Mouse (Mus musculus) natural killer cell, adult 2 months (primary cell): ENCODE measurements around the gene Wdr83.
A peak's percentile ranks its signal among the peaks of the same experiment; 100 is the strongest.
"Not testable (repeated sequence)": the region's sequence is repeated elsewhere in the genome, so short reads cannot be mapped to it uniquely, and the experiment has no call there.

Source experiments
- DNase-seq, 2 experiments: peaks; one replicate each; pipeline ENCODE4 v3.0.0; 2022; ENCODE audit warnings: low spot score in 2 of 2

The Wdr83 gene

DNA sequence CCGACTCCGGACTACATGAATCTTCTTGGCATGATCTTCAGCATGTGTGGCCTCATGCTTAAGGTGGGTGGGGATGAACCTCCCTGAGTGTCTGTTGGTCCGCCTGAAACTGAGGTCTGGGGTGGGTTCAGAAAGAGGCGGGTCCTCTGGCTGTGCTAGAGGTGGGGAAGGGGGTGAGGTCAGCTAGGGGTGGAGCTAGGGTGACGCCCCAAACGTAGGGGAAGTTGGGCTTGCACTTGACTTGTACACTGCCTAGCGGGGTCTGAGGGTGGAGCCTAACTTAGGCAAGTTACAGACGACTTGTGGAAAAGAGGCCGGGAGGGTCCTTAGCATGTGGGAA is at the start of gene Wdr83:
Gene Wdr83, minus strand, starts transcription at position 91 of the 340 bp plus-strand sequence.
- peak; percentile 40 to 70 for DNase-seq

GRCm38 (mm10) chr8:85123691-85124090 is 42.6 kb upstream of the Wdr83 start:
- DNase-seq, result no peak

DNA sequence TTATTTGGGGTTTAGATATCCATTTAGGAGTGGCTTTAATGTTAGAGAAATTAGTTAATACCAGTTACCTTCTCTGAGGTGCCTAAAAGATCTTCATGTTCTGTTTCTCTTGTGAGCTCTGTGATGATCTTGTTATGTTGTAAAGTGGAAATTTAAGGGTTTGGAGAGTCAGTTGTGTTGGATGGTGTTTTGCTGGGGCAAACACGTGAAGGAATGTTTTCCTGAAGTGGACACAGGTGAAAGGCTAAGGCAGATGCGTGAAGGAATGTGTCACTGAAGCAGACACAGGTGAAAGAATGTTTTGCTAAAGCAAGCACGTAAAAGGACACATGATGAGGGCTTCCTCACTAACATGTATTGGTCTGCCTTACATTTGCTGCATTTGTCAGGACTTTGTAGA is 41.9 kb upstream of the Wdr83 start, which contains the start of gene Zfp791:
Gene Zfp791, minus strand, starts transcription at position 101 of the 400 bp plus-strand sequence.
- DNase-seq, result no peak

DNA sequence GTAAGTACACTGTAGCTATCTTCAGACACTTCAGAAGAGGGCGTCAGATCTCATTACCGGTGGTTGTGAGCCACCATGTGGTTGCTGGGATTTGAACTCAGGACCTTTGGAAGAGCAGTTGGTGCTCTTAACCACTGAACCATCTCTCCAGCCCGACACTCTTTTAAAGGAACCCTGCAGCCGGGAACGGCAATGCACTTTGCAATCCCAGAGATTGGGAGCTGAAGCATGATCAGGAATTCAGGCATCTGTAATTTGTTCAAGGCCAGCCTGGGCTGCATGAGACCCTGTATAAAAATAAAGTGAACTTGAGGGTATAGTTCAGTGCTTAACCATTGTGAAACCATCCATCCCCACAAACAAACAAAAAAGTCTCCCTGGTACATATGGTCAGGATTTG is 39.1 kb upstream of the Wdr83 start:
- not testable (repeated sequence) for DNase-seq

GRCm38 (mm10) chr8:85119052-85119981 is 38.2 kb upstream of the Wdr83 start:
- DNase-seq, result peak; percentile 30 to 42

DNA sequence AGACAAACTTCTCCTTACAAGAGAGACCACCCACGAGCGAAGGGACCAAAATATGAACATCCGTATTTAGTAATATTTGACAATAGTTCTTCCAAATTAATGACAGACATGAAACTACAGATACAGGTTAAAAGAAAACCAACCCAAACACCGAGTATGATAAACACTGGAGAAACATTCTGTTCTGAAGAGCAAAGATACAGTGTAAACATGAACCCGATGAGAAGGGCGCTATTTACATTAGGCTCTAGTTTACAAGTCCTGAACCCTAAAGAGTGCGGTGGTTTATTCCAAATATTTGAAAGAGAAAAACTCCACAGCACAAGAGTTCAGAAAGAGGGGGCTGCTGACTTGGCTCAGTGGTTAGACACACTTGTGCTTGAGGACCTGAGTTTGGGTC is 35.9 kb upstream of the Wdr83 start:
- no peak for DNase-seq

- no peak for DNase-seq
Observed at GRCm38 (mm10) chr8:85115501-85115900, 34.4 kb upstream of the Wdr83 start.

GRCm38 (mm10) chr8:85113241-85113640 is 32.1 kb upstream of the Wdr83 start:
- no peak for DNase-seq

GRCm38 (mm10) chr8:85100076-85100665 is 19.1 kb upstream of the Wdr83 start:
- no peak for DNase-seq

DNA sequence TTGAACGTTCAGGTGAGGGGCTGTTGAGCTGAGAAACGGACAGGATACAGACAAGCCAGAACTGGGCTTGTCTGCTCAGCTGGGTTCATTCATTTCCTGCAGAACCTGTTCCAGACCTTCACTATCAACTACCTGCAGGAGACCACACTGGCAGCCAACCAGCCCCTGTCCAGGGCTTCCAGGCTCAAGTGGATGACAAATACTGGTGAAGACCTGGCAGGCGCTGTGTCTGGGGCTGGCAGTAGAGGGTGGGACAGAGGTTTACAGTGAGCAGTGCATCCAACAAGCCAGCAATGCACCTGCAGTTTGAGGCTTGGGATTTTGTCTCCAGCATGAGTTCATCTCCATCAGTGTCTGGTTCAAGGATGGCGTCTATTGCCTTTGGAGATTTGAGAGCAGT is 15.7 kb upstream of the Wdr83 start:
- no peak for DNase-seq

GRCm38 (mm10) chr8:85096196-85096595 is 15.1 kb upstream of the Wdr83 start:
- DNase-seq, result no peak

DNA sequence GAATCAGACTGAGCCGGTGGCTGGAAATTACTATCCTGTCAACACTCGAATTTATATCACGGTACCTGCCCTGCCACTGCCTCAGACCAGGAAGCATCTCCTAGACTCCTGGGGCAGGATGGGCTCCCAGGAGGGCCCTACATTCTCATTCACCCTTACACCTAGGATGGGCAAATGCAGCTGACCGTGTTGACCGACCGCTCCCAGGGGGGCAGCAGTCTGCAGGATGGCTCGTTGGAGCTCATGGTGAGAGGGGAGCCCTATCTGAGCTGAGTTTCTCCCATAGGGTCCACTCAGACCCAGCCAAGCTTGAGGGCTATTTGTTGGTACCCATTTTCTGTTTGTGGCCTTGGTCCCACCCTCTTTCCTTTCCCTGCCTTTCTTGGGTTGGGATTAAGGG is 14.5 kb upstream of the Wdr83 start:
- DNase-seq, result no peak

GRCm38 (mm10) chr8:85095051-85095450 is 13.9 kb upstream of the Wdr83 start:
- no peak for DNase-seq

DNA sequence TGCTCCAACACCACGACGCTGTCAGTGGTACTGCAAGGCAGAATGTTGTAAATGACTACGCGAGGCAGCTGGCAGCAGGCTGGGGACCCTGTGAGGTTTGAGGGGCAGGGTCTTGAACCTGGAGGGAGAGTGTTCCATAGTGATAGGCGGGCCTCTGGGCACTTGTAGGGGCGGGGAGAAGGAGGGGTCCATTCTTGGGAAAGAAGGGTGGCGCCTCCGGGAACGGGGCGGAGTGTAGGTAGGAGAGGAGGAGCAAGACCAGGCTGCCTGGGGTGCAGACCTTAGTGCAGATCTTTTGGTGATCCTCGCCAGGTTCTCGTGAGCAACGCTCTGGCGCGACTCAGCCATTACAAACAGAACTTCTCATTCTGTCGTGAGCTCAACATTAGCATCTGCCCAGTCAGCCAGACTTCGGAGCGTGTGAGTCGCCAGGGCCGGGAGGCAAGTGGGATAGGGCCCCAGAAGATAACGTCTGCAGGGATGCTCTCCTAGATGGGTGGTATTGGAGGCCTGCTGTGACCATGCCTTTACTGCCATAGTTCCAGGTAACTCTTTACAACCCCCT is 10.5 kb upstream of the Wdr83 start:
- DNase-seq, result no peak

DNA sequence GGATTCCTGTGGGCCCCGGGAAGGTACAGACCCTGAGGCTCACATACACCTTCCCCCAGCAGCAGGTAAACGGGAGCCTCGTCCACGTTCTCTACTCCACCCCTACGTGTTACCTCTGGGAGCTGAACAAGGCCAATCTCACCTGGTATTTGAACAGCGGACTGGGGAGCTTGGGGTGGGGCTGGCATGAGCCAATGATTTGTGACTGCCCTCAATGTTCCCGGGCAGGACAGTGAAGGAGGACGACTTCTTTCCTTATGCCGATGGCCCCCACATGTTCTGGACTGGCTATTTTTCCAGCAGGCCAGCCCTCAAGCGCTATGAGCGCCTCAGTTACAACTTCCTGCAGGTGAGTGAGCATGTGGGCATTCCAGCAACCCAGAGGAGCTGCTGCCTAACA is 9.8 kb upstream of the Wdr83 start:
- no peak for DNase-seq

DNA sequence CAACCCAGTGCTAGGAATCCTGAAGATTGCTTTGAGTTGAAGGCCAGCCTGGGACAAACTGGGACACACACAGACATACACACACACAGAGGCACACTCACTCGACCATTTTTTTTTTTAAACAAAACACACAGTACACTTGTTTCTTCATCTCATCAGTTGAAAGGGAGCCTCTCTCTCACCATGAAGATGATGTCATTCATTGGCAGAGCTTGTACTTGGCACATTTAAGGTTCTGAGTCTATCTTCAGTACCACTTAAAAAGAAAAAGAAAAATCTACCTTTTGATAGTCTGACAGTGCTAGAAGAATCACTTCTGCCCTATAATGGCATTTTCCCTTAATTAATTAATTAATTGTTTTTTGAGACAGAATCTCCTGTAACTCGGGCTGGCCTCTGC is 7.7 kb upstream of the Wdr83 start:
- no peak for DNase-seq

DNA sequence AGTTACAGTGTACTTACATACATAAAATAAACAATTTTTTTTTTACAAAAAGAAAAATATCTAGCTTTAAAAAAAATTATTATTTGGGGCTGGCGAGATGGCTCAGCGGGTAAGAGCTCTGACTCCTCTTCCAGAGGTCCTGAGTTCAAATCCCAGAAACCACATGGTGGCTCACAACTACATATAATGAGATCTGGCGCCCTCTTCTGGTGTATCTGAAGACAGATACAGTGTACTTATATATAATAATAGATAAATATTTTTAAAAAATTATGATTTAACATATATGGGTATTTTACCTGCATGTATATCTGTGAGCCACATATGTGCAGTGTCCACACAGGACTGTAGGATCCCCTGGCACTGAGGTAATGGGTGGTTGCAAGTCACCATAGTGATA is 5.1 kb upstream of the Wdr83 start:
- no peak for DNase-seq

DNA sequence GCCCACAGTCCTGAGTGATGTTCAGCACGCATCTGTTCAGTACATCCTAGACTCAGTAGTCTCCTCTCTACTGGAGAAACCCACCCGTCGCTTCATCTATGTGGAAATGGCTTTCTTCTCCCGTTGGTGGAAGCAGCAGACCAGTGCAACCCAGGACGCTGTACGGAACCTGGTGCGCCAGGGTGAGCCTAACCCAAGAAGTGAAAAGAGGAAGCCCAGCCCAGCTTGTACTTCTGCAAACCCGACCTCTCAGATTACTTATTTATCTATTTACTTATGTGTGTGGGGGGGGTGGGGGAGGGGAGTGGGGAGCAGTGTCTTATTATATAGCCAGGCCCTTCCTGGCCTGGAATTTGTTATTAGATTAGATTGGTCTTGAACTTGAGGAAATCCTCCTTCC is 3.5 kb upstream of the Wdr83 start:
- DNase-seq, result peak in 1 of 2 experiments; percentile 55

GRCm38 (mm10) chr8:85083108-85083813 is 2.2 kb upstream of the Wdr83 start, which contains the start of gene Man2b1:
Man2b1 (plus strand) TSS chr8:85083270.
- peak; percentile 75 to 85 for DNase-seq

DNA sequence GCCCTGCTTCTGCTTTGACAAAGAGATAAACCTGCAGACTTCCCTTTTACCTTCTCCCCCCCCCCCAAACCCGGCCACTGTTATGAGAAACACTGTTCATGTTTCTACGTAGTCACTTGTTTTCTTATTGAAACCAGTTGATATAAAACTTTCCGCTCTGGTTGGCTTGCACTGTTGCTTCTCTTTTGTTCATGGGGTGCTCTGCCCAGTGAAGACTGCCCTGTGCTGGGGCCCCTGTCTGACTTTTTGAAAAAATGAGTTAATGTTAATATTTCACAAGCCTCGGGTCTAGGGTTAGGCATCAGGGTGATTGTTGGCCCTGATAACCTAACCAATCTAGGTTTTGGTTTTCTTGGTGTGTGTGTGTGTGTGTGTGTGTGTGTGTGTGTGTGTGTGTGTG is 1.1 kb upstream of the Wdr83 start:
- not testable (repeated sequence) for DNase-seq

DNA sequence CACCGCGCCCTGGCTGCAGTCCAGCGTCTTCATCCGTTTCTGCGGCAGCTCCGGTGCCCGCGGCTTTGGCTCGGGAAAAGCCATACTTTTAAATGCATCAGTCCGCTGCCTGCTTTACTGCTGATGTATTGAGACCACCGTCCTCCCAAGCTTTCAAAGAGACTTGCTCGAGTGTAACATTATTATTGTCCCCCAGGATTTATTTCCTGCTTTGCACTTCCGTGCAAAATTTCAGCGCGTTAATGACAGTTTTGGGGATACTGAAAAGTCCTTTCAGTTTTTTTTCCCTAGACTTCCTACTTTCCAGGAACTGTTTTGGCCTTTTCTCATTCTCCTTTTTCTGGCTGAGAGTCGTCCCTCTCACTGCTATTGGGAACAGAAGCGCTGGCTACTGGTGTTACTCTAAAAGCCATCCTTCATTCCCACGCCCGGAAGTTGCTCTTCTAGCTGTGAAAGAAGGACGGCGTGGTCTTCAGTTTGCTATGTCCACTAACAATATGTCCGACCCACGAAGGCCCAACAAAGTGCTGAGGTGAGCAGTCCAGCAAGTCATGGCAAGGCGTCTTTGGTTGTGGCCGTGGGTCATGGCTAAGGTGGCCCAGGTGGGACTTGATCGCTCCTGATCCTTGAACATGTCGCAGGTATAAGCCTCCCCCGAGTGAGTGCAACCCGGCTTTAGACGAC is 432 bp downstream of the Wdr83 start, which contains the start of gene Wdr83os:
Gene Wdr83os, plus strand, starts transcription at position 209 of the 684 bp plus-strand sequence.
- peak; percentile 63 to 73 for DNase-seq

GRCm38 (mm10) chr8:85080214-85080531 is 933 bp downstream of the Wdr83 start:
- DNase-seq, result no peak
